Mouse (Mus musculus) lung, postnatal 0 days (tissue): ENCODE measurements around the gene Lpin3. TPM values are rescaled to one million over a fixed set of nuclear protein-coding genes. Genes with fewer than 3 reads are reported as not detected.

Source experiments
- ATAC-seq: fragments of 200-750 bp; cut with Nextera tagmentation; 2 replicates; pipeline ENCODE4 v1.8.0; 2017; ENCODE audit warnings: moderate library complexity
- DNase-seq: peaks from one replicate; pipeline ENCODE4 v3.0.0-alpha.2; 2016; ENCODE audit warnings: low spot score
- H3K27ac ChIP-seq: fragments of 300-500 bp; sonication (generic); 2 replicates; pipeline ENCODE4 v1.5.1; 2014; ENCODE audit warnings: antibody characterized with exemption, mild to moderate bottlenecking, low read length, mixed read lengths
- H3K27me3 ChIP-seq: fragments of 300-500 bp; sonication (generic); replicated peaks from 2 replicates; pipeline ENCODE4 v1.6.1; 2014; ENCODE audit warnings: low read length, mixed read lengths; ENCODE audit not compliant: insufficient read depth
- H3K36me3 ChIP-seq: fragments of 300-500 bp; sonication (generic); 2 replicates; pipeline ENCODE4 v1.6.1; 2014; ENCODE audit warnings: low read length, mixed read lengths; ENCODE audit not compliant: insufficient read depth
- H3K4me1 ChIP-seq: fragments of 300-500 bp; sonication (generic); 2 replicates; pipeline ENCODE4 v1.6.1; 2014; ENCODE audit warnings: antibody characterized with exemption, low read depth, low read length, mixed read lengths; ENCODE audit not compliant: insufficient read depth
- H3K4me2 ChIP-seq: fragments of 300-500 bp; sonication (generic); replicated peaks from 2 replicates; pipeline ENCODE4 v1.6.1; 2014; ENCODE audit warnings: low read depth, mild to moderate bottlenecking, low read length, moderate library complexity, mixed read lengths
- H3K4me3 ChIP-seq: fragments of 300-500 bp; sonication (generic); 2 replicates; pipeline ENCODE4 v1.5.1; 2014; ENCODE audit warnings: low read depth, low read length
- H3K9ac ChIP-seq: fragments of 300-500 bp; sonication (generic); replicated peaks from 2 replicates; pipeline ENCODE4 v1.6.1; 2014; ENCODE audit warnings: low read depth, mild to moderate bottlenecking
- H3K9me3 ChIP-seq: fragments of 300-500 bp; sonication (generic); 2 replicates; pipeline ENCODE4 v1.6.1; 2016; ENCODE audit warnings: low read length, mixed read lengths
- CTCF ChIP-seq: IDR thresholded peaks from 2 replicates; pipeline ENCODE4 v1.5.1; 2016; ENCODE audit warnings: antibody characterized with exemption, mild to moderate bottlenecking
- EP300 ChIP-seq: IDR thresholded peaks from 2 replicates; pipeline ENCODE4 v1.6.1; 2016; ENCODE audit warnings: antibody characterized with exemption, mild to moderate bottlenecking, control low read depth
- WGBS: fragments of 180-500 bp; shearing (Covaris S2); extraction: QIAGEN DNeasy Blood & Tissue Kit; methylation state at CpG from one replicate; pipeline ENCODE4 v1.1.7; 2014; 5-methylcytosine and 5-hydroxymethylcytosine counted together
- polyA plus RNA-seq: library from polyadenylated mRNA; unstranded; fragments of >200 nt; fragmentation: Nextera tagmentation; extraction: Ambion mirVana; gene quantifications from 2 replicates; pipeline ENCODE4 v1.2.1, GENCODE M21; 2015

The Lpin3 gene
- polyA plus RNA-seq, 1 experiment from 2014 or later = 4.5 TPM

GRCm38 (mm10) chr2:160901656-160902412 is 21.4 kb downstream of the Lpin3 start:
- Histone ChIP-seq H3K36me3 (no peaks in the 10 kb centered on the region), H3K27ac (no peak overlapping the region), H3K9ac (no peak overlapping the region), H3K4me1 (no peaks in the 10 kb centered on the region), H3K4me2 (no peak overlapping the region), H3K9me3 (no peaks in the 10 kb centered on the region), H3K27me3 (no peaks in the 10 kb centered on the region), H3K4me3 (no peak overlapping the region)
- TF ChIP-seq CTCF = no peak
- no peak for TF ChIP-seq EP300
- 80% methylated on average over 7 of the region's 7 CpGs for WGBS
- ATAC-seq (no peak), DNase-seq (no peak)

DNA sequence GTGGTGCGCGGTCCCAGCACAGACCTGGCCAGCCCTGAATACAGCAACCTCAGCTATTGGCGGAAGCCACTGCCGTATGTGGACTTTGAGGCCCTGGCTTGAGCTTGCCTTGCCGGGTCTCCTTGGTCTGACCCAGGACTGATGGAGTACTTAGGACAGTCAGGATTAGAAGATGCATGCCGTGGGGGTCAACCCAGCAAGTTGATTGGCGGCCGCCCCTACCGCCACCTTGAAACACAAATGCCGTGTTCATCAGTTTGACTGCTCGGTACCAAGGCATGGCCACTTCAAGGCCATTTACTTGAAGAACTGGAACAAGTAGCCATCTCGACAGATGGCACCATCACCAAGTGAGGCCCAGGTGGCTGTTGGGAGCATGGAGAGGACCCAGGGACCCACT is 24.8 kb downstream of the Lpin3 start:
- Histone ChIP-seq H3K9ac (no peak overlapping the region), H3K27ac (no peak overlapping the region), H3K27me3 (no peaks in the 10 kb centered on the region; the same call in 1 of the 2 replicates), H3K36me3 (no peaks in the 10 kb centered on the region), H3K9me3 (no peaks in the 10 kb centered on the region), H3K4me2 (no peak overlapping the region), H3K4me1 (no peaks in the 10 kb centered on the region), H3K4me3 (no peak overlapping the region)
- 94% methylated on average over 12 of the region's 12 CpGs for WGBS
- TF ChIP-seq CTCF (no peak), EP300 (no peak)
- DNase-seq (no peak), ATAC-seq (no peak)

DNA sequence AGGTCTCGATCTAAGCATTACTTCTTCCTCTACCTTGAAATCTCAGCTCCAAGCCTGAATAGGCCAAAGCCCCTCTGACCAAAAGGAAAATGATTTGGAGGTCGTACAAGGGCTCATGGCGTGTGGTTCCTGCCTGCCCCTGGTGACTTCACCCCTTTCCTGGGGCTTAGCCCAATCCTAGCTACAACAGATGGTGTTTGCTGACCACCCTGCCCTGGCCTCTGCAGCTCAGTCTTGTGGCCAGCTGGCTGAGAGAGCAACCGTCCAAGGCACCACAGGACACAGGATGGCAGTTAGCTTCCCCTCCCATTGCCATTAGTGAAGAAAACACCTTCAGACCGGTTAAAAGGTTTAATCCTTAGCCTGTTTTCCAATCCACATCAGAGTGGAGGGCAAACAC is 25.6 kb downstream of the Lpin3 start:
- no peak overlapping the region for H3K4me3 ChIP-seq
- no peak overlapping the region for H3K9ac ChIP-seq
- H3K4me2 ChIP-seq = no peak overlapping the region
- TF ChIP-seq CTCF (no peak), EP300 (no peak)
- H3K36me3 ChIP-seq = no peaks in the 10 kb centered on the region
- H3K27me3 ChIP-seq = peaks cover 3% of the 10 kb centered on the region; the same call in 1 of the 2 replicates
- no peaks in the 10 kb centered on the region for H3K9me3 ChIP-seq
- H3K4me1 ChIP-seq = no peaks in the 10 kb centered on the region
- no peak for ATAC-seq
- no peak overlapping the region for H3K27ac ChIP-seq
- WGBS = 67% methylated on average over 5 of the region's 5 CpGs
- DNase-seq = no peak

DNA sequence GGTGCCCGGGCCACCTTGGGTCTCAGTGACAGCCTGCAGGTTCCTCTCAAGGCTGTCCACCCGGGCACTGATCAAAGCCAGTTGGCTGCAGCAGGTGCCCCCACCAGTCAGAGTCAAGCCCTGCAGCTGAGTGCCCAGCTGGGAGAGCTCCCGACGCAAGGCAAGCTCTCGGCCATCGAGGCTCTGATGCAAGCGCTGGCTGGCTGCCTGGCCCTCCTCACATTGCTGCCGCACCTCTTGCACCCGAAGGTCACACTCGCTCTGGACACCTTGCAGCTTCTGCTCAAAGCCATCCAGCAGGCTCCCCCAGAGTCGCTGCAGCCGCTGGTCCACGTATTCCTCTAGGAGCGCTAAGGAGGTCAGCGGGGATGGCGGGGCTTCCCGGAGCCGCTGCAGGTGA is 28.1 kb downstream of the Lpin3 start:
- DNase-seq = peak; percentile 39
- H3K9ac ChIP-seq = no peak overlapping the region
- TF ChIP-seq EP300 (no peak), CTCF (no peak)
- ATAC-seq = 0 out of 2 replicates have a peak, but pooled peaks have one; percentile 32
- 56% methylated on average over 18 of the region's 18 CpGs for WGBS
- no peak overlapping the region for H3K4me2 ChIP-seq
- H3K27me3 ChIP-seq = peaks cover 21% of the 10 kb centered on the region
- H3K4me1 ChIP-seq = 0 out of 2 replicates have a peak, but pooled peaks cover 3% of the 10 kb centered on the region
- H3K9me3 ChIP-seq = no peaks in the 10 kb centered on the region
- no peaks in the 10 kb centered on the region for H3K36me3 ChIP-seq
- H3K4me3 ChIP-seq = no peak overlapping the region
- no peak overlapping the region for H3K27ac ChIP-seq

DNA sequence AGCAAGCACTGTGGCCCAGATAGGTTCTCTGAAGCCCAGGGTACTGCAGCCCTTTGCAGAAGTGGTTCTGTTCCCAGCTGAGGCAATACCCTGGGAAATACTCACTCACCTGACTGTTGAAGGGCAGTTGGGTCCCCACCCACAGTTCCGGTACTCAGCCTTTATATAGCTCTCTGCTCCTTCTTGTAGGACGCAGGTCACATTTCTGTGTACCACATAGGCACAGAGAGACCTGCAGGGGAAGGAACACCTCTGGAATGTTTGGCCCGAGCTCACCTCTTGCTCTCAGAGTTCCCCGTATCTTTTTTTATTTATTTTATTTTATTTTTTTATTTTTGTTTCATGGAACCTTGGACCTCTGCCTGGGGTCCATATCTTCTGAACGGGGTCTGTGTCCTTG is 30.2 kb downstream of the Lpin3 start:
- TF ChIP-seq CTCF (no peak), EP300 (no peak)
- 64% methylated on average over 5 of the region's 5 CpGs for WGBS
- no peak overlapping the region for H3K4me3 ChIP-seq
- H3K27me3 ChIP-seq = peaks cover 21% of the 10 kb centered on the region
- no peak overlapping the region for H3K27ac ChIP-seq
- no peak overlapping the region for H3K9ac ChIP-seq
- H3K4me1 ChIP-seq = 0 out of 2 replicates have a peak, but pooled peaks cover 3% of the 10 kb centered on the region
- H3K9me3 ChIP-seq = no peaks in the 10 kb centered on the region
- H3K36me3 ChIP-seq = no peaks in the 10 kb centered on the region
- DNase-seq (no peak), ATAC-seq (peak; percentile 32)
- H3K4me2 ChIP-seq = no peak overlapping the region

DNA sequence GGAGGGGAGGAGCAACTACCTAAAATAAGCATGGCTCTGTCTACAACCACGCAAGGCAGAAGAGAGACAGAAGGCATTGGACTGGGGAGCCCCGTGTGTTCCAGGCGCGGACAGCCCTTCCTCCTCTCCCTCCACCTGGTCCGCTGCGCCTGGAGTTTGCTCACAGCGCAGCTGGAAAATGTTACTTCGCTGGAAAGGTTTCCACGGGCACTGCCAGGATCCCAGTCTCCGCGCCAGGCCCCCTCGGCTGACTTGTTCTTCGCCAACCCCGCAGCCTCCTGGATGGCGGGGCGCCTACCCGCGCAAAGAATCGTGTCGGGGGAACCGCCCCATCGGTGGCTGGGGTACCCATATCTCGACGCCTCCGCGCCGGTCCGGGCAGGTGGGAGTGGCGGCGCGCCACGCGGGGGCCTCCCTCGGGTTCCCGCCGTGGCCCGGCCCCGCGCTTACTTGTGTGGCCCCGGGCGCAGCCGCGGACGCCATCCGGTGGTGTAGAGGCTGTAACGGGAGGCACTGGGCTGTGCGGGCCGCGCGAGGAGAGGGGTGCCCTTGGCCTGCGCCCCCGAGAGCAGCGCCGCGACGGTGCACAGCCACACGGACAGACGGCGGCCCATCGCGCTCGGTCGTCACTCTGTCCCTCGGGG is 31.2 kb downstream of the Lpin3 start:
- H3K9ac ChIP-seq = no peak overlapping the region
- H3K4me2 ChIP-seq = peak overlapping the region; percentile 69
- H3K9me3 ChIP-seq = no peaks in the 10 kb centered on the region
- DNase-seq = no peak
- TF ChIP-seq CTCF (no peak), EP300 (no peak)
- WGBS = 1% methylated on average over 41 of the region's 64 CpGs
- no peak; the same call in 1 of the 2 replicates for ATAC-seq
- no peak overlapping the region for H3K27ac ChIP-seq
- 0 out of 2 replicates have a peak, but pooled peaks cover 3% of the 10 kb centered on the region for H3K4me1 ChIP-seq
- H3K36me3 ChIP-seq = no peaks in the 10 kb centered on the region
- peak overlapping the region; percentile 43 for H3K4me3 ChIP-seq
- peaks cover 21% of the 10 kb centered on the region for H3K27me3 ChIP-seq
